Mouse (Mus musculus) B cell, adult (primary cell): ENCODE results near the gene Mroh8. TPM values are rescaled to one million over a fixed set of nuclear protein-coding genes. Genes with fewer than 3 reads are reported as not detected.

Experiments used
- total RNA-seq: library from RNA; stranded (reverse); gene quantifications from 4 replicates; pipeline ENCODE4 v1.2.4, GENCODE M21; 2023; ENCODE audit not compliant: inconsistent age

Gene Mroh8
- 0.30 to 0.74 TPM (median 0.50 TPM) in 4 replicates for total RNA-seq

DNA sequence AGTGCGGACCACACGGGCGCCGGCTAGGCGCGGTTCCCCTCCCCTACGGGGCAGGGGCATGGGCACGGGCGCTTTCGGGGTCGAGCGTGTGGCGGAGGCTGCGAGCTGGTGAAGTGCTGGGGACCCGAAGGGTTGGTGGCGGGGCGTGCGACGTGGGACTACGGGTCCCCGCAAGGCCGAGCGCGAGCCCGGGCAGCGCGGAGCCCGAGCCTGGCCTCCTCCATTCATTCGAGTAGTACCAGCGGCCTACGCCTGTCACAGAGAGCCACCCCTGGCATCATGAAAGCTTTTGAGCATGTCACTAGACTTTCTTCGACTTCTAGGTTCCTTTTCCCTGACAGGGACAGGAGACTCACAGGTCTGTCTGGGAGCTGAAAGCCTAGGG, at the start of gene Mroh8:
Gene Mroh8 (minus strand): TSS at position 134 of the 385 bp plus-strand sequence.

DNA sequence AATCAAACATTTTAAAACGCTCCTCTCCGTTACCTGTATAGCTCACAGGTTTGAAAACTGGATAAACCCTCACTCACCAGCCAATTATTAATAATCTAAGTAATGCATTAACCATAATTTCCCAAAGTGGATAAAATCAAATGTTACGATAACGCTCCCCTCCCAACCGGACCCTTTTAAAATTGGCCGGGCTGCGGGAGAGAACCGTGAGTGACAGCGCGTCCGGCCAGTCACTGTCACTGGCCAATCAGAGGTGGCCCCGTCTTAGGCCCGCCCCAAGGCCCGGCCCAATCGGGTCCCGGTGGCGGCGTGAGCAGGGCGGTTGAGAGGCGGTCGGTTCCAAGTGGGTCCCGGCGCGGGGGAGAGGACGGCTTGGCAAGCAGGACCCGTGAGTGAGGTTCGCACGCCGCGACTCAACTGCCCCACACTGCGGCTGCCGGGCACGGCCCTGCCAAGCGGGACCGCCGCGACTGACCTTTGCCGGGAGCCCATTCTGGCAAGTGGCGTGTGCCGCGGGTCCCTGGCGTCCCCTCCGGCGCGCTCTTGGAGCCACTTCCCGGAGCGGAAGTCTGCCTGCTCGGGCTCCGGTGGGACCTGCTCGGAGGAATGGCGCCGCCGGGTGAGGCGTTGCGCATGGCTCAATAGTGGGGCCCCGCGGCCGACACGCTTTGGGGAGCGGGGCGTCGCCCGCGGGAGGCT, 483 bp downstream of the Mroh8 start, which contains the start of gene Rpn2:
Gene Rpn2 (plus strand): TSS at position 301 of the 699 bp plus-strand sequence.

DNA sequence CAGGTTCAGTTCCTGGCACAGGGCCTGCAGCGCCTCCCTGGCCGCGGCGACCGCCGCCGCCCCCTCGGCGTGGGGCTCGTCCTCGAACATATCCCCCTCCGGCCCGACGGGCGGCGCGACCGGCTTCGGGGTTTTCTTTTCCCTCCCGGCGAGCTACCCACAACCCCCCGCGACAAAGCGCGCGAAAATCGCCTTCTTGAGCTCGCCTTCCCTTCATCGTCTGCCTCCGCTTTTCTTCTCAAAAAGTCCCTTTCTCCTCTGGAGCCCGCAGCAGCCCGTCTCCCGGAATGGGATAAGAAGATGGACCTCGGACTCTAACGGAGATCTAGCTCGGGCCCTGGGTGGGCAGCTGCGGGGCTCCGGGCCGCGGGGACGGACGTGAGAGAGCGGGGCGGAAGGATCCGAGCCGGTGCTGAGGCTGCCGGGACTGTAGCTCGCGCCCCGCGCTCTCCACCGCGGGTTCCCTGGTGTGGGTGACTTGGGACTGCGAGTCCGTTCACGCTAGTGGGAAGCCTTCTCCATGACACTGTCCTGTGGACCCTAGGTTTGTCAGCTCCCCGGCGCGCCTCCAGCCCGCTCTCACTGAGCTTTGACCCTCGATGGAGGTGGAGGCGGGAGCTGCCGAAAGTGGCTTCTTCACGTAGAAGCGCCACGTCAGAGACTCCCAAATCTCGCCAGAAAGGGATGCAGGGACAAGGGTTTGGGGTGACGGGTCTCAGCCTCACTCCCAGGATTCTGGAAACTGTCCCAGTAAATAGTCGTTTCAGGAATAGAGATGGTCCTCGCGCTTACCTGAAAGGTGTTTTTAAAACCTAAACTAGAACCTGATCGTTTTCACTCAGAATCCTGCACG, 74.8 kb downstream of the Mroh8 start, which contains the start of gene Rbl1:
Gene Rbl1 (minus strand): TSS at position 169 of the 853 bp plus-strand sequence.

Other genes with a start within 250 kb of the Mroh8 start
- 0.26 to 0.81 TPM (median 0.65 TPM) in 4 replicates for gene Soga1, start 200.3 kb downstream of the Mroh8 start, total RNA-seq
- gene Tldc2, start 192.5 kb downstream of the Mroh8 start, total RNA-seq = not detected in 4 replicates
- 476 to 530 TPM (median 508 TPM) in 4 replicates for gene Samhd1, start 144.3 kb downstream of the Mroh8 start, total RNA-seq
- gene Rbl1, start 75.0 kb downstream of the Mroh8 start, total RNA-seq = 16.1 to 21.2 TPM (median 18.4 TPM) in 4 replicates
- 109 to 123 TPM (median 112 TPM) in 4 replicates for gene Rpn2, start 532 bp downstream of the Mroh8 start, total RNA-seq
- gene Ghrh, start 68.0 kb upstream of the Mroh8 start, total RNA-seq = not detected in 4 replicates
- 16.8 to 22.1 TPM (median 21.1 TPM) in 4 replicates for gene Manbal, start 88.0 kb upstream of the Mroh8 start, total RNA-seq
- 1.5 to 2.1 TPM (median 1.8 TPM) in 4 replicates for gene Src, start 138.9 kb upstream of the Mroh8 start, total RNA-seq